Comparison of ENCODE assay signal across 9 mouse cellular contexts in the genomic region with DNA sequence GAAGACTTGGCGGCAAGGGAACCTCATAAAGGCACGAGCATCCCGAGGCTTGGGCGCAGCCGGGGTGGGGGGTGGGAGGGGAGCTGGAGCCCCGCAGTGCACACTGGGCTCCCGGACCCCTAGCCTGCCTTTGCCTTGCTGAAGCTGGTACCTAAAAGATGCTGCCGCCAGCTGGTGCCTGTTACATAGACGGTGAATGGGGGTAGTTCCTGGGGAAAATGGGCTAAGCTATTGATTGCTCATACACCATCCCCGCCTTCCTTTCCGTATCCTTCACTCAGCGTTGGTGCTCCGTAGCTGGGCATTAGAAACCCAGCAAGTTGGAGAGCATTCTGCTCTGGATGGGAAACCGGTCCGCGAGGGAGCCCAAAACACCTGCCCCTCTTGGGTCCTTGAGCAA. TPM values are rescaled to one million over a fixed set of nuclear protein-coding genes. Genes with fewer than 3 reads are reported as not detected.
DNase-seq lines count a peak whose midpoint lies in the region; ATAC-seq lines count a peak whose summit lies in the region.
"Had no signal": no experiment of that assay in that cellular context is flagged by ENCODE, and none has a peak within 500 bp of the region (broad histone marks: within the 10 kb centered on the region; RNA-seq: fewer than 3 reads in every experiment).

No protein-coding gene starts in this region.

- DNase-seq in liver, embryonic 11.5 days (ENCODE audit: low spot score) = no peak
- no peak for DNase-seq in liver
- no peak for DNase-seq in frontal cortex, postnatal 25 days (ENCODE audit: low spot score in 2 of 2)
- DNase-seq in frontal cortex, postnatal 36 days (ENCODE audit: low spot score in 2 of 2) = no peak
- DNase-seq in embryo, embryonic 9.5 days (ENCODE audit: extremely low spot score) = no peak
- DNase-seq: spleen, adult 18-20 months had no signal

- no peaks in the 10 kb centered on the region for H3K36me3 ChIP-seq in liver, embryonic 11.5 days (ENCODE audit: control insufficient read depth, insufficient read depth, low read length)
- 0 out of 2 replicates have a peak, but pooled peaks cover 8% of the 10 kb centered on the region for H3K36me3 ChIP-seq in forebrain, embryonic 12.5 days (replicated peaks)
- peaks cover 12% of the 10 kb centered on the region for H3K36me3 ChIP-seq in limb, embryonic 13.5 days
- peaks cover 7% of the 10 kb centered on the region; the same call in 1 of the 2 replicates for H3K36me3 ChIP-seq in neural tube, embryonic 15.5 days

- ATAC-seq in liver, embryonic 11.5 days (replicated peaks; ENCODE audit: low FRiP score) = 0 out of 2 replicates have a peak, but pooled peaks have one; percentile 3
- ATAC-seq in forebrain, embryonic 12.5 days (ENCODE audit: low FRiP score) = peak; percentile 46
- ATAC-seq in limb, embryonic 13.5 days (ENCODE audit: low FRiP score, low read depth) = peak; percentile 51
- ATAC-seq in neural tube, embryonic 15.5 days (ENCODE audit: low FRiP score) = peak; percentile 32; the same call in 1 of the 2 replicates

- H3K9ac ChIP-seq in liver, embryonic 11.5 days (ENCODE audit: low read depth, low read length) = no peak overlapping the region
- H3K9ac ChIP-seq in forebrain, embryonic 12.5 days = peak overlapping the region; percentile 49
- H3K9ac ChIP-seq in limb, embryonic 13.5 days = peak overlapping the region; percentile 62
- H3K9ac ChIP-seq in neural tube, embryonic 15.5 days (replicated peaks) = no peak overlapping the region

- H3K9me3 ChIP-seq in liver, embryonic 11.5 days (ENCODE audit: control insufficient read depth, low read length) = no peaks in the 10 kb centered on the region
- H3K9me3 ChIP-seq in forebrain, embryonic 12.5 days = no peaks in the 10 kb centered on the region
- no peaks in the 10 kb centered on the region for H3K9me3 ChIP-seq in limb, embryonic 13.5 days
- no peaks in the 10 kb centered on the region for H3K9me3 ChIP-seq in neural tube, embryonic 15.5 days (replicated peaks)

- no peak overlapping the region for H3K27ac ChIP-seq in liver, embryonic 11.5 days (ENCODE audit: low read depth, low read length)
- peak overlapping the region; percentile 75 for H3K27ac ChIP-seq in forebrain, embryonic 12.5 days
- H3K27ac ChIP-seq in limb, embryonic 13.5 days = peak overlapping the region; percentile 22; the same call in 1 of the 2 replicates
- H3K27ac ChIP-seq in neural tube, embryonic 15.5 days (replicated peaks) = no peak overlapping the region

- H3K4me3 ChIP-seq in liver, embryonic 11.5 days (ENCODE audit: low read depth, low read length) = peak overlapping the region; percentile 40
- peak overlapping the region; percentile 38 for H3K4me3 ChIP-seq in forebrain, embryonic 12.5 days (replicated peaks)
- peak overlapping the region; percentile 47 for H3K4me3 ChIP-seq in limb, embryonic 13.5 days
- peak overlapping the region; percentile 27 for H3K4me3 ChIP-seq in neural tube, embryonic 15.5 days (replicated peaks)

- WGBS in liver, embryonic 11.5 days = 3% methylated on average over 16 of the region's 16 CpGs
- under 1% methylated on average over 16 of the region's 16 CpGs for WGBS in forebrain, embryonic 12.5 days
- WGBS in limb, embryonic 13.5 days = 0% methylated on average over 16 of the region's 16 CpGs
- WGBS in neural tube, embryonic 15.5 days = 2% methylated on average over 16 of the region's 16 CpGs

- H3K27me3 ChIP-seq in liver, embryonic 11.5 days (replicated peaks; ENCODE audit: control insufficient read depth, insufficient read depth, low read length) = peaks cover 76% of the 10 kb centered on the region
- H3K27me3 ChIP-seq in forebrain, embryonic 12.5 days = peaks cover 81% of the 10 kb centered on the region
- peaks cover 64% of the 10 kb centered on the region for H3K27me3 ChIP-seq in limb, embryonic 13.5 days
- H3K27me3 ChIP-seq in neural tube, embryonic 15.5 days (replicated peaks) = peaks cover 72% of the 10 kb centered on the region

- peak overlapping the region; percentile 65 for H3K4me2 ChIP-seq in liver, embryonic 11.5 days
- peak overlapping the region; percentile 56 for H3K4me2 ChIP-seq in forebrain, embryonic 12.5 days
- peak overlapping the region; percentile 83 for H3K4me2 ChIP-seq in limb, embryonic 13.5 days (replicated peaks)
- H3K4me2 ChIP-seq in neural tube, embryonic 15.5 days = peak overlapping the region; percentile 51

- peaks cover 12% of the 10 kb centered on the region for H3K4me1 ChIP-seq in liver, embryonic 11.5 days (replicated peaks; ENCODE audit: control insufficient read depth, insufficient read depth, low read length)
- peaks cover 39% of the 10 kb centered on the region for H3K4me1 ChIP-seq in forebrain, embryonic 12.5 days
- peaks cover 35% of the 10 kb centered on the region for H3K4me1 ChIP-seq in limb, embryonic 13.5 days
- peaks cover 28% of the 10 kb centered on the region for H3K4me1 ChIP-seq in neural tube, embryonic 15.5 days

RNA-seq across cellular contexts. Expression of a gene that starts 0.4 kb away (rescaled TPM):
- 2.5 and 3.8 TPM in 2 replicates for polyA plus RNA-seq in liver, embryonic 11.5 days (2014; fragmentation: Nextera tagmentation; extraction: Ambion mirVana)
- 37.2 and 44.5 TPM in 2 replicates for polyA plus RNA-seq in forebrain, embryonic 12.5 days (2016; fragmentation: Nextera tagmentation; extraction: Ambion mirVana)
- 34.5 and 40.2 TPM in 2 replicates for polyA plus RNA-seq in limb, embryonic 13.5 days (2015; fragmentation: Nextera tagmentation; extraction: Ambion mirVana)
- 2.8 and 4.5 TPM in 2 replicates for polyA plus RNA-seq in neural tube, embryonic 15.5 days (2015; fragmentation: Nextera tagmentation; extraction: Ambion mirVana)

RNA-seq across cellular contexts. Expression of a gene that starts 8.6 kb away (rescaled TPM):
- polyA plus RNA-seq in liver, embryonic 11.5 days (2014; fragmentation: Nextera tagmentation; extraction: Ambion mirVana) = 27.8 and 31.4 TPM in 2 replicates
- polyA plus RNA-seq in forebrain, embryonic 12.5 days (2016; fragmentation: Nextera tagmentation; extraction: Ambion mirVana) = 55.5 and 61.9 TPM in 2 replicates
- 44.1 and 46.0 TPM in 2 replicates for polyA plus RNA-seq in limb, embryonic 13.5 days (2015; fragmentation: Nextera tagmentation; extraction: Ambion mirVana)
- polyA plus RNA-seq in neural tube, embryonic 15.5 days (2015; fragmentation: Nextera tagmentation; extraction: Ambion mirVana) = 29.8 and 32.1 TPM in 2 replicates

Comparison
In these comparisons a context has a peak if more than half of its experiments do, and no peak if none do; other contexts are left out.
1. H3K27ac ChIP-seq: peak in forebrain, embryonic 12.5 days (single experiment) and limb, embryonic 13.5 days (single experiment); none in liver, embryonic 11.5 days (single experiment) and neural tube, embryonic 15.5 days (single experiment).
2. H3K9ac ChIP-seq: peak in forebrain, embryonic 12.5 days (single experiment) and limb, embryonic 13.5 days (single experiment); none in liver, embryonic 11.5 days (single experiment) and neural tube, embryonic 15.5 days (single experiment).
3. Peak in every context shown above with its lines, with median percentiles within 50 percentile points of each other: ATAC-seq, H3K4me2 ChIP-seq and H3K4me3 ChIP-seq.